Mouse (Mus musculus) layer of hippocampus, adult 2 months (tissue): ENCODE data around the gene Il9. TPM values are rescaled to one million over a fixed set of nuclear protein-coding genes. Genes with fewer than 3 reads are reported as not detected.

ENCODE experiments used
- DNase-seq, 2 experiments: peaks; one replicate each; pipeline ENCODE4 v3.0.0; 2022; ENCODE audit warnings: low spot score in 2 of 2
- H3K27ac ChIP-seq: fragments of 200-600 bp; 2 replicates; pipeline ENCODE4 v1.8.1; 2022
- H3K4me3 ChIP-seq: fragments of 200-600 bp; 2 replicates; pipeline ENCODE4 v1.8.1; 2022; ENCODE audit warnings: mild to moderate bottlenecking
- CTCF ChIP-seq: fragments of 200-600 bp; conservative IDR thresholded peaks from 2 replicates; pipeline ENCODE4 v1.8.1; 2022; ENCODE audit warnings: antibody characterized with exemption, mild to moderate bottlenecking, moderate library complexity
- long read RNA-seq, 2 experiments: library from polyadenylated mRNA; stranded (forward); transcript quantifications; one replicate each; pipeline ENCODE4 v2.0.0; 2021; ENCODE audit warnings: borderline mapping rate in 2 of 2
- total RNA-seq, 2 experiments: library from RNA; stranded (reverse); gene quantifications; 2 replicates each; pipeline ENCODE4 v1.2.3; 2021

Gene Il9
- not detected for total RNA-seq
- long read RNA-seq, experiment 1 = 0 reads
- long read RNA-seq, experiment 2 = 0 reads

GRCm38 (mm10) chr13:56482146-56482545, at the start of gene Il9:
Gene Il9, minus strand, starts transcription at chr13:56482246.
- DNase-seq = no peak
- Histone ChIP-seq H3K4me3 (no peak within 1 kb of the TSS), H3K27ac (no peak within 1 kb of the TSS)
- no peak for TF ChIP-seq CTCF

GRCm38 (mm10) chr13:56529685-56530084, 47.6 kb upstream of the Il9 start:
- TF ChIP-seq CTCF = no peak
- no peak overlapping the region for H3K27ac ChIP-seq
- DNase-seq = no peak
- no peak overlapping the region for H3K4me3 ChIP-seq

- TF ChIP-seq CTCF = no peak
- Histone ChIP-seq H3K4me3 (no peak overlapping the region), H3K27ac (no peak overlapping the region)
- DNase-seq = no peak
Observed at GRCm38 (mm10) chr13:56529031-56529430, 47.0 kb upstream of the Il9 start.

GRCm38 (mm10) chr13:56528281-56528680, 46.2 kb upstream of the Il9 start:
- H3K27ac ChIP-seq = no peak overlapping the region
- TF ChIP-seq CTCF = no peak
- no peak overlapping the region for H3K4me3 ChIP-seq
- no peak for DNase-seq

GRCm38 (mm10) chr13:56527846-56528245, 45.8 kb upstream of the Il9 start:
- Histone ChIP-seq H3K27ac (no peak overlapping the region), H3K4me3 (no peak overlapping the region)
- no peak for DNase-seq
- no peak for TF ChIP-seq CTCF

GRCm38 (mm10) chr13:56526871-56527270, 44.8 kb upstream of the Il9 start:
- no peak for DNase-seq
- no peak overlapping the region for H3K4me3 ChIP-seq
- TF ChIP-seq CTCF = no peak
- no peak overlapping the region for H3K27ac ChIP-seq

- TF ChIP-seq CTCF = no peak
- no peak for DNase-seq
- Histone ChIP-seq H3K4me3 (peak overlapping the region; percentile 81), H3K27ac (peak overlapping the region; percentile 57)
Observed at GRCm38 (mm10) chr13:56522821-56523167, 40.7 kb upstream of the Il9 start.

GRCm38 (mm10) chr13:56522081-56522820, 40.2 kb upstream of the Il9 start, which contains the start of gene Fbxl21:
Gene Fbxl21, plus strand, starts transcription at chr13:56522472.
- TF ChIP-seq CTCF = no peak
- H3K4me3 ChIP-seq = peak within 1 kb of the TSS; percentile 81
- H3K27ac ChIP-seq = peak within 1 kb of the TSS; percentile 57
- peak; percentile 90 to 93 for DNase-seq

GRCm38 (mm10) chr13:56516816-56517215, 34.8 kb upstream of the Il9 start:
- TF ChIP-seq CTCF = no peak
- H3K27ac ChIP-seq = no peak overlapping the region
- no peak overlapping the region for H3K4me3 ChIP-seq
- no peak for DNase-seq

- Histone ChIP-seq H3K27ac (no peak overlapping the region), H3K4me3 (no peak overlapping the region)
- DNase-seq = no peak
- TF ChIP-seq CTCF = no peak
Observed at GRCm38 (mm10) chr13:56516311-56516710, 34.3 kb upstream of the Il9 start.

- H3K4me3 ChIP-seq = no peak overlapping the region
- TF ChIP-seq CTCF = no peak
- H3K27ac ChIP-seq = no peak overlapping the region
- DNase-seq = no peak
Observed at GRCm38 (mm10) chr13:56513595-56513994, 31.5 kb upstream of the Il9 start.

- no peak for DNase-seq
- Histone ChIP-seq H3K4me3 (no peak overlapping the region), H3K27ac (no peak overlapping the region)
- no peak for TF ChIP-seq CTCF
Observed at GRCm38 (mm10) chr13:56509796-56510195, 27.8 kb upstream of the Il9 start.

GRCm38 (mm10) chr13:56506871-56507496, 24.9 kb upstream of the Il9 start:
- DNase-seq = no peak
- H3K4me3 ChIP-seq = no peak overlapping the region
- TF ChIP-seq CTCF = no peak
- no peak overlapping the region for H3K27ac ChIP-seq

- TF ChIP-seq CTCF = no peak
- DNase-seq = no peak
Observed at GRCm38 (mm10) chr13:56501866-56502420, 19.9 kb upstream of the Il9 start.

More at GRCm38 (mm10) chr13:56501866-56502420, 19.9 kb upstream of the Il9 start:
- no peak overlapping the region for H3K4me3 ChIP-seq
- no peak overlapping the region for H3K27ac ChIP-seq
